Mouse (Mus musculus) thymus, adult 2 months (tissue): ENCODE results near the gene Slc7a14. TPM values are rescaled to one million over a fixed set of nuclear protein-coding genes. Genes with fewer than 3 reads are reported as not detected.
"Not testable (repeated sequence)": the region's sequence is repeated elsewhere in the genome, so short reads cannot be mapped to it uniquely, and the experiment has no call there.

Experiments
- DNase-seq: peaks from one replicate; pipeline ENCODE4 v3.0.0; 2021
- H3K27ac ChIP-seq: fragments of 200-500 bp; 2 replicates; pipeline ENCODE4 v1.5.1; 2012; ENCODE audit warnings: low read length, control low read depth; ENCODE audit not compliant: control insufficient read depth, insufficient read depth
- H3K27me3 ChIP-seq: fragments of 200-500 bp; 2 replicates; pipeline ENCODE4 v1.6.1; 2012; ENCODE audit warnings: mild to moderate bottlenecking, low read length, moderate library complexity, mixed read lengths; ENCODE audit not compliant: control insufficient read depth, insufficient read depth
- H3K36me3 ChIP-seq: fragments of 200-500 bp; 2 replicates; pipeline ENCODE4 v1.6.1; 2012; ENCODE audit warnings: mild to moderate bottlenecking, low read length, moderate library complexity; ENCODE audit not compliant: control insufficient read depth, insufficient read depth
- H3K4me1 ChIP-seq: fragments of 200-500 bp; replicated peaks from 2 replicates; pipeline ENCODE4 v1.6.1; 2012; ENCODE audit warnings: low read length; ENCODE audit not compliant: control insufficient read depth, insufficient read depth
- H3K4me3 ChIP-seq: fragments of 200-500 bp; 2 replicates; pipeline ENCODE4 v1.5.1; 2012; ENCODE audit warnings: mild to moderate bottlenecking, low read length, control low read depth, moderate library complexity; ENCODE audit not compliant: control insufficient read depth, insufficient read depth
- CTCF ChIP-seq: fragments of 200-500 bp; IDR thresholded peaks from 2 replicates; pipeline ENCODE4 v1.5.1; 2012; ENCODE audit warnings: mild to moderate bottlenecking, control low read depth, low read length, moderate library complexity, borderline replicate concordance; ENCODE audit not compliant: control insufficient read depth, poor library complexity, insufficient read depth; ENCODE audit errors: extremely low read depth
- POLR2A ChIP-seq: fragments of 200-500 bp; IDR thresholded peaks from 2 replicates; pipeline ENCODE4 v1.6.1; 2012; ENCODE audit warnings: mild to moderate bottlenecking, low read length, control low read depth, moderate library complexity; ENCODE audit not compliant: control insufficient read depth, poor library complexity, insufficient read depth; ENCODE audit errors: extremely low read depth
- WGBS: fragments of 180-500 bp; shearing (Covaris S2); methylation state at CpG from one replicate; pipeline ENCODE4 v1.1.7; 2018; 5-methylcytosine and 5-hydroxymethylcytosine counted together
- polyA plus RNA-seq: library from polyadenylated mRNA; depleted of rRNA; stranded (reverse); fragments of >200 nt; gene quantifications from 2 replicates; pipeline ENCODE4 v1.2.3, GENCODE M21; 2012

Slc7a14 gene
- polyA plus RNA-seq, 1 experiment: 0.03 TPM

- Histone ChIP-seq H3K4me1 (no peaks in the 10 kb centered on the region), H3K36me3 (no peaks in the 10 kb centered on the region), H3K27ac (no peak overlapping the region), H3K4me3 (no peak overlapping the region), H3K27me3 (no peaks in the 10 kb centered on the region)
- no peak for DNase-seq
- TF ChIP-seq CTCF (no peak), POLR2A (no peak)
- WGBS: 75% methylated on average over 2 of the region's 2 CpGs
Measured at GRCm38 (mm10) chr3:31274875-31275274, 35.3 kb downstream of the Slc7a14 start.

DNA sequence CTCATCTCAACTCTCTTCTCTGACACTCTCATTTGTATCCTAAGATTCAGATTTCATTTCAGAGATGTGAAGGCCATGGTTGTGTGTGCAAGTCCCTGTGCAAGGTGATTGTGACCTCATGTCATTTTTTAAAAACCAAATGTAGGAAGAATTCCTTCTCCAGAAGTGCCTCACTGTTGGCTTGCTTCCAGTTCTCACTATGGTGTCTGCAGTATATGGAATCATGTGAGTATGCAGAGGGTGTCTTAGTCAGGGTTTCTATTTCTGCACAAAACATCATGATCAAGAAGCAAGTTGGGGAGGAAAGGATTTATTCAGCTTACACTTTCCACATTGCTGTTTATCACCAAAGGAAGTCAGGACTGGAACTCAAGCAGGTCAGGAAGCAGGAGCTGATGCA is 36.9 kb downstream of the Slc7a14 start:
- H3K27ac ChIP-seq, DNase-seq, H3K4me1 ChIP-seq, H3K4me3 ChIP-seq, H3K27me3 ChIP-seq, H3K36me3 ChIP-seq: not testable (repeated sequence)

DNA sequence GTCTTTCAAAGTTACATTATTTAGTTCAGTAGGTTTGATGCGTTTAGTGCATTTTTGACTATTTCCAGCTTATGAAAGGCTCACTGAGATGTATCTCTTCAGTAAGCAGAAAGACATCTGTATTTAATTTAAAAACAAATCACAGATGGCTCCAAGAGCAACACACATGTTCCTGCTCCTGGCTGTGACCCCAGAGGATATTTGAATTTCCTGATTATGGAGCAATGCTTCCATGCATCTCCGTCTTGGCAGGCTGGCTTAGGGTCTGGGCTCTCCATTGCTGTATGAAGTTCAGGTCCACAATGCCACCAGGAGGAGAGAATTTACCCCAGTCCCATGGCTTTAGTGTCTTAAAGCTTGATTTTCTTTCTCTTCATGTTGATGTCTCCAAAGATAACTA is 37.5 kb downstream of the Slc7a14 start:
- Histone ChIP-seq H3K4me3 (no peak overlapping the region), H3K27ac (no peak overlapping the region), H3K4me1 (no peaks in the 10 kb centered on the region), H3K27me3 (no peaks in the 10 kb centered on the region), H3K36me3 (no peaks in the 10 kb centered on the region)
- DNase-seq: no peak
- TF ChIP-seq POLR2A: no peak
- TF ChIP-seq CTCF: no peak
- 88% methylated on average over 2 of the region's 2 CpGs for WGBS

DNA sequence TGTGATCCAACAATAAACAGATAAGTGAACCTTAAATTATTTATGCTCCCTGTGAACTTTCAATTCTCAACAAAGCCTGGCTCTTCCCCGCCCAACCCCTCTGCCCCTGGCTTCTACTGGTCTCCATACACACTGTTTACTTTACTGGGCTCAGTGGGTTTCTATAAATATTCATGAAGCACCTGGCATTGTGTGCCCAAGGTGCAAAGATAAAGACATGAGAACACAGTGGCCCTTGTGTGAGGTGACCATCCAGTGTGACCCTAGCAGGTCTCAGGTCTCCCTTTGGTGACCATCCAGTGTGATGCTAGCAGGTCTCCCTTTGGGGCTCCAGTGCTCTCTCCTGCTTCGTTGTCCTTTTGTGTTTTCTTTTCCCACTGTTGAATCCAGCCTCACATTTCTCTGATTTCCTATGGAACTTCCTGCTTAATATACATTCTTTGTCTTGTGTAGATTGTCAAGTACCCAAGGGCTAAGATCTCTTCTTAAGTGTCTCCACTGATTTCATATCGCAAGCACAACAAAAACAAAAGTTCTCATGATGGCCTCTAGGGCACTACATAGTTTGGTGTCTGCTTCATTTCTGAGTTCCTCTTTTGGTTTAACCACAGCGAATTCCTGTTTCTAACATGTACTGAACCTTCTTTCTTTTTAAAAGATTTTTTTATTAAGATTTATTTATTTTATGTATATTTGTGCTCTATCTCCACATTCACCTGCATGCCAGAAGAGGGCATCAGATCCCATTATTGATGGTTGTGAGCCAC is 40.4 kb downstream of the Slc7a14 start:
- no peak for DNase-seq
- 45% methylated on average over 4 of the region's 4 CpGs for WGBS
- H3K27ac ChIP-seq: no peak overlapping the region
- no peaks in the 10 kb centered on the region for H3K36me3 ChIP-seq
- TF ChIP-seq CTCF (no peak), POLR2A (no peak)
- no peaks in the 10 kb centered on the region for H3K27me3 ChIP-seq
- H3K4me3 ChIP-seq: no peak overlapping the region
- H3K4me1 ChIP-seq: no peaks in the 10 kb centered on the region

- Histone ChIP-seq H3K4me1 (no peaks in the 10 kb centered on the region), H3K27ac (no peak overlapping the region), H3K4me3 (no peak overlapping the region), H3K36me3 (no peaks in the 10 kb centered on the region), H3K27me3 (no peaks in the 10 kb centered on the region)
- 83% methylated on average over 2 of the region's 2 CpGs for WGBS
- no peak for TF ChIP-seq POLR2A
- TF ChIP-seq CTCF: no peak
- no peak for DNase-seq
Measured at GRCm38 (mm10) chr3:31267921-31268320, 42.3 kb downstream of the Slc7a14 start.

GRCm38 (mm10) chr3:31266941-31267340 is 43.2 kb downstream of the Slc7a14 start:
- TF ChIP-seq CTCF (no peak), POLR2A (no peak)
- Histone ChIP-seq H3K27me3 (no peaks in the 10 kb centered on the region), H3K4me1 (no peaks in the 10 kb centered on the region), H3K27ac (no peak overlapping the region), H3K4me3 (no peak overlapping the region), H3K36me3 (no peaks in the 10 kb centered on the region)
- DNase-seq: no peak
- WGBS: 88% methylated on average over 7 of the region's 7 CpGs

GRCm38 (mm10) chr3:31263535-31263934 is 46.6 kb downstream of the Slc7a14 start:
- WGBS: 94% methylated on average over 3 of the region's 3 CpGs
- Histone ChIP-seq H3K4me3 (no peak overlapping the region), H3K4me1 (no peaks in the 10 kb centered on the region), H3K27me3 (no peaks in the 10 kb centered on the region), H3K36me3 (no peaks in the 10 kb centered on the region), H3K27ac (no peak overlapping the region)
- no peak for TF ChIP-seq POLR2A
- no peak for TF ChIP-seq CTCF
- no peak for DNase-seq
